Mouse (Mus musculus): Measurements from ENCODE around the gene Heatr6. TPM values are rescaled to one million over a fixed set of nuclear protein-coding genes. Genes with fewer than 3 reads are reported as not detected.
A peak's percentile ranks its signal among the peaks of the same experiment; 100 is the strongest.

The Heatr6 gene
- 12.5 and 13.1 TPM in 2 replicates for polyA plus RNA-seq (2012; rRNA removed)

DNA sequence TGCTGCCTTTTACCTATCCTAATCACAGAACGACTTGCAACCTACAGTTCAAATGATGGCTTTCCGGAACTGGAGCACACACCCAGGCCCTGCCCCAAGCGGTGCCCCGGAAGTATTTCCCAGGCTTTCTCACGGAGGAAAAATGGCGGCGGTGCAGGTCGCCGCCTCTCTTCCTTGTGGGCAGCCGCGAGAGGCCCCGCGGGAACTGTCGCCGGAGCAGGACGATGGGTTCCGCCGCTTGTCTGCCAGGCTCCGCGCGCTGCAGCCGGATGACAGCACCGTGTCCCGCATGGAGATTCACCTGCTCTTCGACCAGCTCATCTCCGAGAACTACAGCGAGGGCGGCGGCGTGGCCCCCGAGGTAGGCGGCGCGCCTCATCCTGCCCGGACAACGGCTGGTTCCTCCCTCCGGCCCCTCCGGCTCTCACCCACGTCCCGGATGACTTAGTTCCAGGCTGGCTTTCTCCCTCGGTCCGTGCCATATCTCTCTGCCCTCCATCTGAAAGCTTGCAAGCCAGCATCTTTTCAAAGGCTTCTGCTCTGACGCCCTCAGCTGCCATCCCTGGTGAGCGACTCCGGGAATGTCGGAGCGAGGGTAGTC, at the start of gene Heatr6:
TSS of gene Heatr6 (plus strand) at position 116 of the 601 bp plus-strand sequence.
- DNase-seq (ENCODE audit: low spot score): peak; percentile 74

DNA sequence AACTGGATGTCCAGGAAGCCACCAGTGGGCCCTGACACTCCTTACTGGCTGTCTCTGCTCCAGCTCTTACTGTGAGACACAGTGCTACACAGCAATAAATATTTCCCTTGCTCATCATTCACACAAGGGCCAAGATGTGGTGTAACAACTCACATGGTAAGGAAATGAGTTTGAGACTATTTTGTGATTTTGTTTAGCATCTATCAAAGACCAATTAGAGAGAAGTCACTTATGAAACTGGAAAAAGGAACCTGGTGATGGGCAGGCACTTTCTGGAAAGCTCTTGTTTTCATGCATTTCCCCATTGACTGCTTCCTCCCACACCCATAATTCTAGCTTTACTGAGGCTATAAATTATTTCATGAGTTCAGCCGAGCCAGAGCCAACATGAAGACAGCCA, 49.8 kb upstream of the Heatr6 start, which contains the start of gene Wfdc17:
TSS of gene Wfdc17 (plus strand) at position 287 of the 400 bp plus-strand sequence.
- no peak for DNase-seq (ENCODE audit: low spot score)

DNA sequence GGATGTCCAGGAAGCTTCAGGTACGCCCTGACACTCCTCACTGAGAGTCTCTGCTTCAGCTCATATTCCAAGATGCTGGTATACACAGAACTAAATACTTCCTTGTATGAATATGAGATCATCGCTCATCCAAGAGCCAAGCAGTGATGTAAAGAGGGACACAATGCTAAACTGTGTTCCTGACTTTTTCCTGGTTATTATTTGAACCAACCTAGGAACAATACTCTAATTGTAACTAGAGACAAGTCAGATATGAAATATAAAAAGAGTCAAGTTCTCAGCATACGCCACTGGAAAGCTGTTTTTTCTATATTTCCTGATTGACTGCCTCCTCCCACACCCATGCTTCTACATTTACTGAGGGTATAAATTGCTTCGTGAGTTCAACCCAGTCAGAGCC, 44.8 kb upstream of the Heatr6 start, which contains the start of gene Wfdc18:
TSS of gene Wfdc18 (plus strand) at position 301 of the 400 bp plus-strand sequence.
- DNase-seq (ENCODE audit: low spot score): no peak

DNA sequence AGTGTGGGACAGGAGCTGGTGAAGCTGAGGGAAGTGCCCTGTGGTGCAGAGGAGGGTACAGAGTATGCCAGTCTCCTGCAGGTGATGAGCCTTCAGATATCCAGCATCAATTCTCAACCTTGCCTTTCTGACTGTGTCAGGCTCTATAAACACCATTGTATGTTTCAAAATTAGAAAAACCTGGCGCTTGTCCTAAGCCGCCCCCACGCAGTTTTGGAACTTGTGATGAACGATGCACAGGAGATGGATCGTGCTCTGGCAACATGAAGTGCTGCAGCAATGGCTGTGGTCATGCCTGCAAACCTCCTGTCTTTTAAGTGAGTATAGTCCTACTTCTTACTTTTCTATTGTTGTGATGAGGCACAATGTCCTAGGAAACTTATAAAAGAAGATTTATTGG, 43.8 kb upstream of the Heatr6 start:
- DNase-seq (ENCODE audit: low spot score): no peak

DNA sequence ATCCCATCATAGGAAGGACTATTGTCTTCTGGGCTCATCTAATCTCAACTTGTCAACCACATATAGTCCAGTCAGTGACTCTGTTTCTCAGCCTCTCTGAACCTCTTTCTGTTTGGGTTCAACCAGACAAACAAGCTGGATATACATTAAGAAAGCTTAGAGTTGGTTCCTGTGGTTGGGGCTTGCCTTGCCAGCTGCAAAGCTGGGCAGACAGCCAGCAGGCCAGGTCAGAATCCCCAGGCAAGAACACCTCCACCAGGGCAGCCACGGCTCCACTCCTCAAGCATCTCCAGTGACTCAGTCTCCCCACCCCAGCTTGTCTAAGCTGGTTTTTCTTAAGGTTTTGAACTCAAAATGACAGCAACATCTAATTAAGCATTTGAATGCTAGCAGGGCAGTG, 40.8 kb upstream of the Heatr6 start:
- DNase-seq (ENCODE audit: low spot score): no peak

DNA sequence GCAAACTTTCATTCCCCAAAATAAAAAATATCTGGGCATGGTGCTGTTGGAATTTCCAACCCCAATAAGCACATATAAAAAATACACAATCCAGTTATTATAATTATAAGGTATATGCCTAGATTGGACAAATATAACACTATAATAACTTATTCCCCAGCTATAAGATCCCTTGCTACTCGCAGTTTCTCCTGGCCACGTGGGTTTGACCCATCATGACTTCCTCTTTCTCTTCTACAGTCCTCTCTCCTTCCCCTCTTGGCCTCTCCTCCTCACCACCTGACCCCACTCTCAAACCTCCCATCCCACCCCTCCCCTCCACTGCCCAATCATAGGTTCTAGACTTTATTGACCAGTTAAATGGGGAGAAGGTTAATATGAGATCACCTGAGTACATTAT, 39.6 kb upstream of the Heatr6 start:
- DNase-seq (ENCODE audit: low spot score): no peak

DNA sequence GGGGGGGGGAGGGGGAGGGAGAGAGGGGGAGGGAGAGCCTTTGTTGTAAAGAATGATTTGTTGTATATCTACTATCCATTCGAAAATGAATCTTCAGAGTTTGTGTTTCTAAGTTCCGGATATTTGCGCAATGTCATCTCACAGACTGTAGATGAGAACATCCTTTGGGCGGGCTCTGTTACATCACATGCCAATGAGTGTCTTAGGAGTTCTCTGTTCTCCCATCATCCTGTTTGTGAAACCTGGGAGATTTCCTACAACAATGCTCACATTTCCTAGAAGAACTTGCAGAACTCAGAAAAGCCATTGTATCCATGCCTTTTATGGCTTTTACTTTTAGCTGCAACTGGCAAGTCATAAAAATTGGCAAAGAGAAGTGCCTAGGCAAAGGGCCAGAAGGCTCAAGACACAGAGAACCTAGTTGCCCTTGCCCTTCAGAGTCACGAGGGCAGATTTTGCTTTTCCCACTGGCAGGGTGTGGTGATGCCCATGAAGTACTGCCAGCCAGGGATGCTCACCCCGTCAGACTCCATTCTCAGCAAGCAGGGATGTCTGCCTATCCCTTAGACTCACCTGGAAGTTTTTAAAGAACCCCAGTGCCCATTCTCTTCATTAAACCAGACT, 36.3 kb upstream of the Heatr6 start:
- no peak for DNase-seq (ENCODE audit: low spot score)

DNA sequence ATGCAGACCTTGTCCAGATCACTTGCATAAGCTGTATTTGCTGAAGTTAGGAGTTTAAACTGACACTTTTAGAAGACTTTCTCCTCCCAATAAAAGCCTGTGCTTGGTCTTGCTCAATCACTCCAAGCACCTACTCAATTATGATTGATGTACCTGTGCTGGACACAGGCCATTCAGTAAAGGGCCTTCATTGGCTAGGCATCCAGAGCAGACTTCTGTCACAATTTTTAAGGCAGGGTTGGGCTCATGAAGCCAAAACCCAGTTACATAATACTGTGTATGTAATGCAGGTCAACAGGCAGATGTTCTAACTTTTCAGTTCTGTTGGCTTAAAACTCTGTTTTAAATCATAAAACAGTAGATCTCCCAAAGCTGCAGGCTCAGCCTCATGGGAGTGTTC, 32.7 kb upstream of the Heatr6 start:
- no peak for DNase-seq (ENCODE audit: low spot score)

DNA sequence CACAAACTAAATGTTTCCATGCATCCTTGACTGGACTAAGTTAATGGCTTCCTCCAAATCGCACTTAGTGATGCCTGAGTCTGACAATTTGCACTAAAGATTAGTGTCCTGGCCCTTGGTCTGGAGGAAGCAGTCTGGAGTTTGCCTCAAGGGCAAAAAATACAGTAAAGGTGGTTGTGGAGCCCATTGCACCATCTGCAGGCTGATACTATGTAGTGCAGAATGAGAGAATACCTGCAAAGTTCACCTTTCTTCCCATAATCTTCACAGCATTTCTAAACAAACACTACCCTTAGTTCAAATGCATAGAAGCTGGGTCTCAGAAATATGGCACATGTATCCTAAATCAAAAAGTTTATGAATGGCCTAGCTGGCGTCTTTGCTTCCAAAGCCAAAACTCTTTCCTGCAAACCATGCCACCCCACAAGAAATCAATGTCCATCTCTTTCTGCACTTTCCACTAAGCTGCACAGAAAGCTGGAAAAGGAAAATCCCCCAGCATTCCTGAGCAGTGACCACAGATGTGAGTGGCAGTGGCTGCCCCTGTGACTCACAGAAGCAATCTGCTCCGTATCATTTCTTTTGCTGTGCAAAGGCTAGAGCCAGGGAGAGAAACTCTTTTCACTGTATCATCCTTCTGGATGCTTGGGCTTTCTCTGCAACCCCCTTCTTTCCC, 24.6 kb upstream of the Heatr6 start:
- DNase-seq (ENCODE audit: low spot score): no peak

DNA sequence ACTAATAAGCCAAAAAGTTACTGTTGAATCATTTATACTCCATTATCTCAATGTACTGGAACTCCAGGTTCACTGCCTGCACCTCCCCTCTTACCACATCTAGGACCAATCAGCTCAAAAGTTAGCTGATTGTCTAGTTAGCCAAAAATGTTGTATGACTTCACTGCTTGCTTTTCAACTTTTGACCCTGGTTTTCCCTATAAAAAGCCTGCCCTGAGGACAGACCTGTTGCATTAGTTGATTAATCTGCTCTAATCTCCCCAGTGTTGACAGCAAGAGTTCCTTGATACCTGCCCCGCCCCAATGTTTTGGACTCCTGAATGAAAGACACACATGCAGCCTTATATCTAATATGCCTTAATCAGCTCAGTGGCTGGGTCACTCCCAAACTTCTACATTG, 22.4 kb upstream of the Heatr6 start:
- no peak for DNase-seq (ENCODE audit: low spot score)

DNA sequence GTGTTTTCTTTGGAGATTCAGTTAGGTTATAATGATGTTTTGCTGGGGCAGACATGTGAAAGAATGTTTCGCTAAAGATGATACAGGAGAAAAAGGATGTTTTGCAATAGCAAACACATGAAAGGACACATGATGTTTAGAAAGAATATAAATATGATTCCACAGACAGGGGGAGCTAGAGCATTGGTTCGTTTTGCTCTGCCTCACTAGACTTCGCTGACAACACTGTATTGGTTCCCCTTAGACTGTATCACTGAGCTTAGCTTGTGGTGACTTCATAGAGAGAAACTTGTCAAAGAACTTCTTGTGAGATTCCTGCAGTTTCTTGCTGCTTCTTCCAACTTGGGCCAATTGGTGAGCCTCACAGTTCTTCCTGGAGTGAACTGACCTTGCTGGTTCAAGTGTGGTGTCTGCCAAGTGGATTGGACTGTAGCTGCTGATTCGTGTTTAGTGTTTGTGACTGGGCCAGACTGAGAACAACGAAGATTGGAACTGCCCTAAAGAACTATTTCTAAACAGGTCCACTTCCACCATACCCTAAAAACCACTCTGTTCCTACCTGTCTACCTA, 20.3 kb upstream of the Heatr6 start:
- no peak for DNase-seq (ENCODE audit: low spot score)

DNA sequence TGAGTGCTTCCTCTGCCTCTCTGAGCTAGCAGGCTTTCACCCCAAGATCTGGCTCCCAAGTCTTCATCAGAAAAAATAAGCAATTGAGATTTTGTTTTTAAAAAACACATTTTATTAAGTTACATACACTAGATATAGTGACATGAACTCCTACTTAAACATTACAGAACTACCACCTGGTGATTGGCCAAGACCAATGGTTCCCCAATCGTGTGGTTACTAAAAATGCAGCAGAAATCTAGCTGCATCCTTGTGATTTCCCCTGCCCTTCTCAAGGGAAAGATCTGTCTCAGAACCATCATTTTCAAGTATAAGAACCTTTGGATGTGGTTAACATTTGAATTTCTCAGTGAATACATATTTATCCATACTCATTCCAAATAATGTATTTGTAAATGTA, 19.3 kb upstream of the Heatr6 start:
- no peak for DNase-seq (ENCODE audit: low spot score)

DNA sequence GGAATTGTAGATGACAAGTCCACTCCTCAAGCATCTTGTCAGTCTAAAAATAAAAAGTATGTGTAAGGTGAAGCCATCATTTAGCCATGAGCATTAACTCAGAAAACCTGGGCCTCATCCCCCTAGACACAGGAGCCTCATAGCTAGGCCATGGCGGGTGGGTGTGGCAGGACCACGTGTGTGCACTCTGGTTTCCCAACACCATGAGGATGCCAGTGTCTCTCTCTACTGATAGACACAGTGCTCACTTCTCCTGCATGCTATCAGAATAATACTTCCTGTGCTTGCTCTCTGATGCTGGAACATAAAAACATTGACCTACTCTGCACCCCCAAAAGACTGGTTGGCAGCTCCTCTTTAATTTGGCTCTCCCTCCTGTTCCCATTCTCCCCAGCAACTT, 17.6 kb upstream of the Heatr6 start:
- no peak for DNase-seq (ENCODE audit: low spot score)

DNA sequence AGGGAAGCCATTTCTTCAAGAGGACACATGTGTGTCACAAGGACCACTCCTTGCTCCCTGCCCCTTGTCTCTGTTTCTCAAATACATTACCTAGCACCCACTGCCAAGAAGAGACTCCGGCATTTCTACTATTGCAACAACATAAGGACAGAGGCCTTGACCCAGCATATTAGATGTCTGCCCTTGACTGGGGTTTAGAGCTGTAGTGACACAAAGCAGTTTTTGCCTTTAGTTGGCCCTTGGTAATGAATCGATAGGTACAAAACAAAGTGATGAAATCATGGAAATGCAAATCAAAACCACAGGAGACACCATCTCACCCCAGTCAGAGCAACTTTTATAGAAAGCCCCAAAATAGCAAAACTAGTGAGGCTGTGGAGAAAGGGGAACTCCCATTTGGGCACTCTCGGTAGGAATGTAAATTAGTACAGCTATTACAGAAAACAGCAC, 16.4 kb upstream of the Heatr6 start:
- DNase-seq (ENCODE audit: low spot score): no peak

DNA sequence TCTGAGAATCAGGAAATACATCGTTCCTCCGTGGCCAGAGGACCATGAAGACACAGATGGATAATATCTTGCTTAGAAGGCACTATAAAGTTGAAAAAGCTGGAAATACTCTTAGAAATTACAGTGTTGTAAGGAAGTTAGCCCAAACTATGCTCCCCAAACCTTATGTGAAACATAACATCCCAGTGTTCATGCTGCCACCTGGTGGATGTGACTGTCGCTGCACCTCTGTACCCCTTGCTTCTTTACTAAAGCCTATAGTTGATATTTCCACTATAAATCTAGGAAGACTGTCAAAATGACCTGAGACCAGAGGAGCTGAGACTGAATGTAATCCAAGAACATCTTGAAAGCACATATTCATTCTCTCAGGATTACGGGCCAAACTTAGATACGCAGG, 14.3 kb upstream of the Heatr6 start:
- DNase-seq (ENCODE audit: low spot score): peak; percentile 35

DNA sequence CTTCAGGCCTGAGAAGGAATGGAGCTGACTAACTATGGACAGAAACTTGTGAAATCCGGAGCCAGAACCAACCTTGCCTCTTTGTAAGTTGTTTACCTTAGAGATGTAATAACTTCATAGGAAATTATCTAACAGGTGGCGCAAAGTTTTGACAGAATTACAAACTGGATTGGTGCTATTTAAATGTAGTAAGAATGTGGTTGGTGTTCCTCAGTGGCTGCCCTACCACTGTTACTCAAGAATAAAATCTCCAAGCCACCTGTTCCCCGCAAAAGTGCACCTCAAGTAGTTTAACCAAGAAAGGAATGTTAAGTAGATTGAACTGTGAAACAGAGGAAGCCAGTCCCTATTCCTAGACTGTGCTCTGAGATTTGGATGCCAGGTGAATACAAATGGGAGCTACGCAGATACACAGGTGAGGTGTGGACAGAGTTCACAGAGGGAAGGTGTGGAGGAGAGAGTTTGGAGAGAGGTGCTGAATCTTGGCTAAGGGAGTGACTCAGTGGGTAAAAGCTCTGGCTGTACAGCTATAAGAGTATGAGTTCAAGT, 13.0 kb upstream of the Heatr6 start:
- DNase-seq (ENCODE audit: low spot score): no peak

DNA sequence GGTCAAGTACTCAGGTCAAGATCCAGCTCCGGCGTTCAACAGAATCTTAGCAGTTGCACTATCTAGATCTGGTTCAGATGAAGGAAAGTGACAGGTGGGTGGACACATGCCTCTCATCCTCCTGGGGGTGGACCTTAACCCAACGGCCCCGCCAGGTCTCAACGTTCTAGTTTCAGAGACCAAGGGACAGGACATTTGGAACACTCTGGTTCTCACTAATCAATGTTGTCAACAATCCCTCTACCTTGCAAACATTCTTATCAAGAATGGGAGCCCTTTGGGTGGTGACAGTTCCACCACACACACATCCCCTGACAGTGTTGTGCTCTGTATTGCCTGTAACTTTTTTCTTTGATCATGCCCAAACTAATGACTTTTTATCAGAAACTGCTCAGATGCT, 11.7 kb upstream of the Heatr6 start:
- DNase-seq (ENCODE audit: low spot score): no peak

DNA sequence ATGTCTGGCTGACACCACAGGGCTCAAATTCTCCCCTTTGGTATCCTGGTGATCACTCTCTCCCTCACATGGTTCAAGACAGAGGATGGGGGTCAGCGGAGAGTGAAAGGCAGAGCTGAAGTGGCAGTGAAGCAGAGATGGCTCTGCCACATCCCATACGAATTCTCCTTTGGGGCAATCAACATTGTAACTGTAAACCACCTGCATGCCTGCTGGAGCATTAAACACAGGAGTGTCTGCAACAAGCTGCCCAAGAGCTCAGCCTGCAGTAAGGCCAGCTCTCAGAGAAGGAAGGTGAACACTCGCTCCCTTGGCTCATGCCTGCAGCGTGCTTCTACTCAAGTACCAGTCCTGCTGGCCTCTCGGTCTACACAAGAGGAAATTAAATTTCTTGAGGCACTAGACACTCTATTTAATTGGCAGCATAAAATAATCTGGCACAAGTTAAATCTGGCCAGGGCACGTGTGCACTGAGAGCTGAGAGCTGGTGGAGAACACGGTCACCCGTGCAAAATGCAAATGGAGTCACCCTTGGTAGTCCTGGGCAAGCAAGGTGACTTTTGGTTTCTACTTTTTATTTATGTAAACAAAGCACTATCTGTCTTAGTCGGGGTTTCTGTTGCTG, 10.7 kb upstream of the Heatr6 start:
- DNase-seq (ENCODE audit: low spot score): no peak

DNA sequence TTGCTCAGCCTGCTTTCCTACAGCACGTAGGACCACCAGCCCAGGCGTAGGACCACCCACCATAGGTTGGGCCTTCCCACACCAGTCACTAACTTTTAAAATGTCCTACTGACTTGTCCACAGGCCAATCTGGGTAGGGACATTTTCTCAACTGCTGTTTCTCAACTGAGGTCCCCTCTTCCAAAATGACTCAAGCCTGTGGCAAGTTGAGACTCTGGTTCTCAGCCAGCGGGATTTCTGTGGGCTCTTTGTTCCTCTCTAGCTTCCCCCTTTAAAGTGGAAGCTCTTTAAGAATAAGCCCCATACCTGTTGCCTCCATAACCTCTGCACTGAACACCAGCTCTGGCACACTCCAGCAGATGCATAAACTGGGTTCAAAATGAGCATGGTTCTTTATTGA, 10.0 kb upstream of the Heatr6 start:
- DNase-seq (ENCODE audit: low spot score): no peak

DNA sequence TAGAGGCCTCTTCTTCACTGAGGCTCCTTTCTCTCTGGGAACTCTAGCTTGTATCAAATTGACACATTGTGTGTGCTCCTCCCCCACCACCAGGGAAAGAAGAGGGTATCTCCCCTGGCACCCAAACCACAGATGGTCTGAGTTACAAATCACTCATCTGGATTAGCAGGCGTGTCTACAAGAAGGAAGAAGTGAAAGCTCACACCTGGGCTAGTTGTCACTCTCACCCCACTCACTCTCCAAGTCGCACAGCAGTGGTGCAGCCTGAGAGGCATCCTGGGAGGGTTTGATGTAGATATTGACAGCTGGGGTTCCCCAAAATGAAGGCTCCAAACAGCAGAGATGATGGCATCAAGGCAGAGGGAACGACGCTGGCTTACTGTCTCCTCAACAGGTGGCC, 7.3 kb upstream of the Heatr6 start:
- no peak for DNase-seq (ENCODE audit: low spot score)

DNA sequence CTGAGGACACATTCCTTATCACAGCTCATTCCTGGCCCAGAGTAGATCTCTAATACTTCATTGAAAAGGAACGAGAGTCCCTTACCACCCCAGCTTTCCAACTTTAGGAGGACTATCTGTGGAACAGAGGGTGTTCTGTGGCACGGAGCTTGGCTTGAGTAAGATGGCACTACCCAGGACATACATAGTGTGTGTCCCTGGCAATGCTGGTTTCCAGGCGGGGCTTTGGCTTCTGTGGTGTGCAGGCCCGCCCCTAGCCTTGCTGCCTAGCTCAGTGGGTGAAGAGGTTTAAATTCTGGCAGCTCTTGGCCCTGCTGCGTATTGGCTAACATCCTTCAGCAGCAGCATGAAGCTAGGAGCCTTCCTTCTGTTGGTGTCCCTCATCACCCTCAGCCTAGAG, 6.8 kb upstream of the Heatr6 start, which contains the start of gene Wfdc21:
TSS of gene Wfdc21 (plus strand) at position 260 of the 400 bp plus-strand sequence.
- no peak for DNase-seq (ENCODE audit: low spot score)
